Mouse (Mus musculus): ENCODE measurements around the gene Slc39a11. TPM values are rescaled to one million over a fixed set of nuclear protein-coding genes. Genes with fewer than 3 reads are reported as not detected.

Gene Slc39a11
- polyA plus RNA-seq, 2 experiments = 5.1 to 10.2 TPM

GRCm38 (mm10) chr11:113520373-113520772 is 129.5 kb downstream of the Slc39a11 start:
- H3K4me1 ChIP-seq (replicated peaks; ENCODE audit: control insufficient read depth in 2 of 2, insufficient read depth in 2 of 2, low read length in 1 of 2) = 0 out of 4 replicates have a peak, but pooled peaks cover 0 to 2% of the 10 kb centered on the region in 2 experiments
- no peak overlapping the region for H3K4me2 ChIP-seq (ENCODE audit: low read depth)
- no peak overlapping the region for H3K27ac ChIP-seq
- 49% methylated on average over 8 of the region's 8 CpGs for WGBS (ENCODE audit: insufficient replicate concordance)
- no peaks in the 10 kb centered on the region for H3K9me3 ChIP-seq (ENCODE audit: control insufficient read depth, low read length)
- DNase-seq (ENCODE audit: low read depth in 3 of 3, low spot score in 3 of 3) (no peak), ATAC-seq (ENCODE audit: insufficient read depth) (no peak)
- no peaks in the 10 kb centered on the region for H3K36me3 ChIP-seq (replicated peaks; ENCODE audit: control insufficient read depth, insufficient read depth, low read depth)
- H3K27me3 ChIP-seq (ENCODE audit: control insufficient read depth, insufficient read depth, low read length) = no peaks in the 10 kb centered on the region
- TF ChIP-seq CTCF (IDR thresholded peaks at IDR 0.05; ENCODE audit: low read depth) (no peak), EP300 (IDR thresholded peaks at IDR 0.05; ENCODE audit: low read depth) (no peak)
- no peak overlapping the region for H3K4me3 ChIP-seq (ENCODE audit: insufficient read depth in 1 of 2, low read depth in 2 of 2, low read length in 2 of 2)
- no peak overlapping the region for H3K9ac ChIP-seq (replicated peaks)

- H3K27me3 ChIP-seq (ENCODE audit: control insufficient read depth, insufficient read depth, low read length) = no peaks in the 10 kb centered on the region
- no peaks in the 10 kb centered on the region for H3K36me3 ChIP-seq (replicated peaks; ENCODE audit: control insufficient read depth, insufficient read depth, low read depth)
- no peak overlapping the region for H3K4me2 ChIP-seq (ENCODE audit: low read depth)
- DNase-seq (ENCODE audit: low read depth in 3 of 3, low spot score in 3 of 3) (no peak), ATAC-seq (ENCODE audit: insufficient read depth) (no peak)
- no peak overlapping the region for H3K4me3 ChIP-seq (ENCODE audit: insufficient read depth in 1 of 2, low read depth in 2 of 2, low read length in 2 of 2)
- no peaks in the 10 kb centered on the region for H3K9me3 ChIP-seq (ENCODE audit: control insufficient read depth, low read length)
- H3K9ac ChIP-seq (replicated peaks) = no peak overlapping the region
- WGBS (ENCODE audit: insufficient replicate concordance) = 61% methylated on average over 7 of the region's 7 CpGs
- H3K4me1 ChIP-seq (replicated peaks; ENCODE audit: control insufficient read depth in 2 of 2, insufficient read depth in 2 of 2, low read length in 1 of 2) = 0 out of 4 replicates have a peak, but pooled peaks cover 0 to 2% of the 10 kb centered on the region in 2 experiments
- TF ChIP-seq EP300 (IDR thresholded peaks at IDR 0.05; ENCODE audit: low read depth) = no peak
- TF ChIP-seq CTCF (IDR thresholded peaks at IDR 0.05; ENCODE audit: low read depth) = no peak
- no peak overlapping the region for H3K27ac ChIP-seq
Measured at GRCm38 (mm10) chr11:113519973-113520372, 129.9 kb downstream of the Slc39a11 start.

DNA sequence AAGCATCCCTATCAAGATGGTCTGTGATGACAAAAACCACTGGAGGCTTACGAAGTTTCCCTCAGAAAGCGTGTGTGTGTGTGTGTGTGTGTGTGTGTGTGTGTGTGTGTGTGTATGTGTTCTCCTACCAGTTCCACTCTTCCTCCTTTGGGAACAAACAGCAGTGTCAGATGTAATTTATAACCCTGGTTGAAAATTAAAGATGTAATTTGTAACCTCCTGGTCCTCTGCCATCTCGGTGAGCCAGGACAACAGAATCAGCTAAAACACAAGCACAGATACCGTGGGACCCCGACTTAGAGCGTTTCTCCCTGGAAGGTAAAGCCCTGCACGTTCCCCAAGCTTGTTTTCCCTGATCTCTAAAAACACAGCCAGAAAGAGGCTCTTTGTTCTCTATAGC is 131.7 kb downstream of the Slc39a11 start:
- H3K9ac ChIP-seq (replicated peaks) = no peak overlapping the region
- H3K27me3 ChIP-seq (ENCODE audit: control insufficient read depth, insufficient read depth, low read length) = no peaks in the 10 kb centered on the region
- DNase-seq (ENCODE audit: low read depth in 3 of 3, low spot score in 3 of 3) = no peak
- no peak for TF ChIP-seq CTCF (IDR thresholded peaks at IDR 0.05; ENCODE audit: low read depth)
- TF ChIP-seq EP300 (IDR thresholded peaks at IDR 0.05; ENCODE audit: low read depth) = no peak
- WGBS (ENCODE audit: insufficient replicate concordance) = 82% methylated on average over 7 of the region's 7 CpGs
- H3K4me1 ChIP-seq (replicated peaks; ENCODE audit: control insufficient read depth in 2 of 2, insufficient read depth in 2 of 2, low read length in 1 of 2) = 0 out of 4 replicates have a peak, but pooled peaks cover 0 to 2% of the 10 kb centered on the region in 2 experiments
- H3K36me3 ChIP-seq (replicated peaks; ENCODE audit: control insufficient read depth, insufficient read depth, low read depth) = no peaks in the 10 kb centered on the region
- H3K4me2 ChIP-seq (ENCODE audit: low read depth) = no peak overlapping the region
- H3K27ac ChIP-seq = no peak overlapping the region
- no peaks in the 10 kb centered on the region for H3K9me3 ChIP-seq (ENCODE audit: control insufficient read depth, low read length)
- H3K4me3 ChIP-seq (ENCODE audit: insufficient read depth in 1 of 2, low read depth in 2 of 2, low read length in 2 of 2) = no peak overlapping the region
- no peak for ATAC-seq (ENCODE audit: insufficient read depth)

GRCm38 (mm10) chr11:113516156-113516555 is 133.7 kb downstream of the Slc39a11 start:
- Histone ChIP-seq H3K27me3 (ENCODE audit: control insufficient read depth, insufficient read depth, low read length) (no peaks in the 10 kb centered on the region), H3K27ac (no peak overlapping the region), H3K4me1 (replicated peaks; ENCODE audit: control insufficient read depth in 2 of 2, insufficient read depth in 2 of 2, low read length in 1 of 2) (peaks cover 0 to 11% of the 10 kb centered on the region in 2 experiments; a peak in 2 of 4 replicates), H3K36me3 (replicated peaks; ENCODE audit: control insufficient read depth, insufficient read depth, low read depth) (no peaks in the 10 kb centered on the region), H3K4me3 (ENCODE audit: insufficient read depth in 1 of 2, low read depth in 2 of 2, low read length in 2 of 2) (no peak overlapping the region), H3K9me3 (ENCODE audit: control insufficient read depth, low read length) (no peaks in the 10 kb centered on the region), H3K9ac (replicated peaks) (no peak overlapping the region), H3K4me2 (ENCODE audit: low read depth) (no peak overlapping the region)
- 73% methylated on average over 10 of the region's 10 CpGs for WGBS (ENCODE audit: insufficient replicate concordance)
- DNase-seq (ENCODE audit: low read depth in 3 of 3, low spot score in 3 of 3) (no peak), ATAC-seq (ENCODE audit: insufficient read depth) (no peak)
- TF ChIP-seq CTCF (IDR thresholded peaks at IDR 0.05; ENCODE audit: low read depth) (no peak), EP300 (IDR thresholded peaks at IDR 0.05; ENCODE audit: low read depth) (no peak)

GRCm38 (mm10) chr11:113512976-113513375 is 136.9 kb downstream of the Slc39a11 start:
- no peak for DNase-seq (ENCODE audit: low read depth in 3 of 3, low spot score in 3 of 3)
- TF ChIP-seq EP300 (IDR thresholded peaks at IDR 0.05; ENCODE audit: low read depth) (no peak), CTCF (IDR thresholded peaks at IDR 0.05; ENCODE audit: low read depth) (no peak)

More at GRCm38 (mm10) chr11:113512976-113513375, 136.9 kb downstream of the Slc39a11 start:
- H3K9ac ChIP-seq (replicated peaks) = no peak overlapping the region
- no peaks in the 10 kb centered on the region for H3K27me3 ChIP-seq (ENCODE audit: control insufficient read depth, insufficient read depth, low read length)
- no peak for ATAC-seq (ENCODE audit: insufficient read depth)
- 82% methylated on average over 10 of the region's 10 CpGs for WGBS (ENCODE audit: insufficient replicate concordance)
- no peak overlapping the region for H3K4me3 ChIP-seq (ENCODE audit: insufficient read depth in 1 of 2, low read depth in 2 of 2, low read length in 2 of 2)
- H3K9me3 ChIP-seq (ENCODE audit: control insufficient read depth, low read length) = no peaks in the 10 kb centered on the region
- no peak overlapping the region for H3K27ac ChIP-seq
- H3K36me3 ChIP-seq (replicated peaks; ENCODE audit: control insufficient read depth, insufficient read depth, low read depth) = no peaks in the 10 kb centered on the region
- H3K4me2 ChIP-seq (ENCODE audit: low read depth) = no peak overlapping the region
- H3K4me1 ChIP-seq (replicated peaks; ENCODE audit: control insufficient read depth in 2 of 2, insufficient read depth in 2 of 2, low read length in 1 of 2) = peaks cover 4 to 18% of the 10 kb centered on the region in 2 experiments; a peak in 3 of 4 replicates
